ENCODE assay signal across 24 mouse cellular contexts in genomic region chr7:92580491-92581207, GRCm38 (mm10). TPM values are rescaled to one million over a fixed set of nuclear protein-coding genes. Genes with fewer than 3 reads are reported as not detected.
DNase-seq lines count a peak whose midpoint lies in the region; ATAC-seq and TF ChIP-seq lines count a peak whose summit lies in the region.
"Had no signal": no experiment of that assay in that cellular context is flagged by ENCODE, and none has a peak within 500 bp of the region (broad histone marks: within the 10 kb centered on the region; RNA-seq: fewer than 3 reads in every experiment).

No protein-coding gene starts in this region.

- no peak for TF ChIP-seq CTCF in brain, embryonic 14.5 days (IDR thresholded peaks at IDR 0.05; ENCODE audit: borderline replicate concordance, extremely low read depth, insufficient read depth, insufficient read length)

- 79% methylated on average over 5 of the region's 5 CpGs for WGBS in forebrain, embryonic 15.5 days
- 87% methylated on average over 5 of the region's 5 CpGs for WGBS in forebrain, embryonic 11.5 days

- no peak overlapping the region for H3K9ac ChIP-seq in forebrain, embryonic 15.5 days (replicated peaks)
- H3K9ac ChIP-seq in forebrain, embryonic 11.5 days (ENCODE audit: low read length): no peak overlapping the region
- H3K9ac ChIP-seq: heart, embryonic 15.5 days; limb, embryonic 12.5 days; liver, embryonic 13.5 days; lung, embryonic 14.5 days; stomach, embryonic 15.5 days had no signal

- no peak for TF ChIP-seq POLR2A in brain, embryonic 14.5 days (IDR thresholded peaks at IDR 0.05; ENCODE audit: borderline replicate concordance, extremely low read depth, insufficient read depth, insufficient read length, poor library complexity, severe bottlenecking)

- H3K4me3 ChIP-seq in forebrain, embryonic 15.5 days: no peak overlapping the region
- H3K4me3 ChIP-seq in forebrain, embryonic 11.5 days (ENCODE audit: low read depth, low read length): no peak overlapping the region
- H3K4me3 ChIP-seq: heart, embryonic 15.5 days; limb, embryonic 12.5 days; liver, embryonic 13.5 days; stomach, embryonic 15.5 days had no signal

- no peak overlapping the region for H3K4me2 ChIP-seq in forebrain, embryonic 15.5 days (replicated peaks)
- H3K4me2 ChIP-seq in forebrain, embryonic 11.5 days (ENCODE audit: low read depth, low read length, severe bottlenecking): no peak overlapping the region
- H3K4me2 ChIP-seq: heart, embryonic 15.5 days; limb, embryonic 12.5 days; liver, embryonic 13.5 days; lung, embryonic 14.5 days; stomach, embryonic 15.5 days had no signal

- peaks cover 26% of the 10 kb centered on the region for H3K36me3 ChIP-seq in forebrain, embryonic 15.5 days
- H3K36me3 ChIP-seq in forebrain, embryonic 11.5 days (ENCODE audit: control insufficient read depth, insufficient read depth, low read length): no peaks in the 10 kb centered on the region; the same call in 1 of the 2 replicates

- H3K4me1 ChIP-seq in forebrain, embryonic 15.5 days: no peaks in the 10 kb centered on the region
- H3K4me1 ChIP-seq in forebrain, embryonic 11.5 days (replicated peaks; ENCODE audit: control insufficient read depth, insufficient read depth, low read length): no peaks in the 10 kb centered on the region
- H3K4me1 ChIP-seq: heart, embryonic 15.5 days; limb, embryonic 12.5 days; liver, embryonic 13.5 days; stomach, embryonic 15.5 days had no signal

- no peak overlapping the region for H3K27ac ChIP-seq in forebrain, embryonic 15.5 days (replicated peaks)
- H3K27ac ChIP-seq in forebrain, embryonic 11.5 days (ENCODE audit: low read depth, low read length): no peak overlapping the region
- H3K27ac ChIP-seq: heart, embryonic 15.5 days; kidney, postnatal 0 days; limb, embryonic 12.5 days; liver, embryonic 13.5 days; stomach, embryonic 15.5 days had no signal

- DNase-seq in forebrain, embryonic 11.5 days (ENCODE audit: low spot score): no peak
- DNase-seq in ES-CJ7 (ENCODE audit: low read depth, low spot score): peak; percentile 63
- peak; percentile 53 for DNase-seq in brain, embryonic 14.5 days (ENCODE audit: low read depth)
- peak; percentile 75 for DNase-seq in cerebellum, adult 9-11 months
- no peak for DNase-seq in right cerebral cortex, postnatal 4 days
- DNase-seq in lung, postnatal 10 days: no peak
- DNase-seq: adrenal gland, postnatal 14 days; embryo, embryonic 11 days; gastrocnemius, postnatal 25 days; kidney, adult 18-20 months; liver, embryonic 13.5 days; lung, embryonic 14.5 days; lung, postnatal 4 days; right cerebral cortex, postnatal 14 days; thymus, adult 18-20 months; thymus, postnatal 4 days had no signal

- 0 out of 2 replicates have a peak, but pooled peaks have one; percentile 35 for ATAC-seq in forebrain, embryonic 15.5 days (replicated peaks)
- no peak for ATAC-seq in forebrain, embryonic 11.5 days (replicated peaks; ENCODE audit: low FRiP score)
- ATAC-seq in erythroid progenitor cell, adult 5-6 weeks (replicated peaks; ENCODE audit: low FRiP score, poor library complexity, severe bottlenecking): no peak

- no peaks in the 10 kb centered on the region for H3K9me3 ChIP-seq in forebrain, embryonic 15.5 days
- no peaks in the 10 kb centered on the region for H3K9me3 ChIP-seq in forebrain, embryonic 11.5 days (ENCODE audit: control insufficient read depth, low read length)
- H3K9me3 ChIP-seq: heart, embryonic 15.5 days; limb, embryonic 12.5 days; liver, embryonic 13.5 days; stomach, embryonic 15.5 days had no signal

- no peaks in the 10 kb centered on the region for H3K27me3 ChIP-seq in forebrain, embryonic 15.5 days
- H3K27me3 ChIP-seq in forebrain, embryonic 11.5 days (ENCODE audit: control insufficient read depth, insufficient read depth, low read length): no peaks in the 10 kb centered on the region
- H3K27me3 ChIP-seq: CH12.LX; heart, embryonic 15.5 days; limb, embryonic 12.5 days; liver, embryonic 13.5 days; stomach, embryonic 15.5 days had no signal

RNA-seq across cellular contexts. Expression of gene Ccdc90b, which starts 19.7 kb away (rescaled TPM):
- polyA plus RNA-seq in forebrain, embryonic 15.5 days (2015; fragmentation: Nextera tagmentation; extraction: Ambion mirVana): 60.5 and 65.2 TPM in 2 replicates
- polyA plus RNA-seq in forebrain, embryonic 11.5 days (2014; fragmentation: Nextera tagmentation; extraction: Ambion mirVana): 63.2 and 78.9 TPM in 2 replicates
- polyA plus RNA-seq in brain, embryonic 14.5 days (2012; rRNA removed): 37.3 and 40.8 TPM in 2 replicates
- 3.2 and 8.4 TPM in 2 replicates for total RNA-seq in erythroid progenitor cell, adult 5-6 weeks (2015; ENCODE audit: low replicate concordance)
- 2.3 and 2.8 TPM in 2 replicates for total RNA-seq in erythroid progenitor cell, adult 5-6 weeks (2017; ENCODE audit: low replicate concordance)

RNA-seq across cellular contexts. Expression of gene Ankrd42, which starts 56.3 kb away (rescaled TPM):
- 16.1 and 17.2 TPM in 2 replicates for polyA plus RNA-seq in forebrain, embryonic 15.5 days (2015; fragmentation: Nextera tagmentation; extraction: Ambion mirVana)
- polyA plus RNA-seq in forebrain, embryonic 11.5 days (2014; fragmentation: Nextera tagmentation; extraction: Ambion mirVana): 9.1 and 12.4 TPM in 2 replicates
- 7.7 and 12.0 TPM in 2 replicates for polyA plus RNA-seq in brain, embryonic 14.5 days (2012; rRNA removed)
- total RNA-seq in erythroid progenitor cell, adult 5-6 weeks (2015; ENCODE audit: low replicate concordance): not detected in 2 replicates
- 0.51 and 1.3 TPM in 2 replicates for total RNA-seq in erythroid progenitor cell, adult 5-6 weeks (2017; ENCODE audit: low replicate concordance)
- total RNA-seq: neutrophil, adult 5-6 weeks had no signal

Comparison
In these comparisons a context has a peak if more than half of its experiments do, and no peak if none do; other contexts are left out.
1. DNase-seq: peak in ES-CJ7 (single experiment), brain, embryonic 14.5 days (single experiment) and cerebellum, adult 9-11 months (single experiment); none in forebrain, embryonic 11.5 days (single experiment), right cerebral cortex, postnatal 4 days (single experiment) and lung, postnatal 10 days (single experiment).